Mouse (Mus musculus): ENCODE results near the gene Dhx30.
"Not testable (repeated sequence)": the region's sequence is repeated elsewhere in the genome, so short reads cannot be mapped to it uniquely, and the experiment has no call there.

Gene Dhx30

GRCm38 (mm10) chr9:110094761-110095160 is 22.9 kb downstream of the Dhx30 start:
- no peak for DNase-seq (ENCODE audit: low read depth, low spot score)

DNA sequence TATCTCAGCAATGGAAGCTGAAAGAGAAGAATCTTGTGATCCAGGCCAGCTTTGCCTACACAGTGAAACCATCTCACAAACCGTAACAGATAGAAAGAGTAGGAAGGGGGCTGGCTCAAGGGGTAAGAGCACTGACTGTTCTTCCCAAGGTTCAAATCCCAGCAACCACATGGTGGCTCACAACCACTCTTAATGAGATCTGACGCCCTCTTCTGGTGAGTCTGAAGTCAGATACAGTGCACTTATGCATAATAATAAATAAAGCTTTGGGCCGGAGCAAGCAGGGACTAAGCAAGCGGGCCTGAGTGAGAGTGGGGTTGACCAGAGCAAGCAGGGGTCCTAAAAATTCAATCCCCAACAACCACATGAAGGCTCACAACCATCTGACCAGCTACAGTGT is 24.3 kb downstream of the Dhx30 start:
- DNase-seq (ENCODE audit: low read depth, low spot score): no peak

- no peak for DNase-seq (ENCODE audit: low read depth, low spot score)
These were observed 31.9 kb downstream of the Dhx30 start for GRCm38 (mm10) chr9:110085693-110086092.

- DNase-seq (ENCODE audit: low read depth, low spot score): peak; percentile 71
These were observed 33.2 kb downstream of the Dhx30 start for GRCm38 (mm10) chr9:110084201-110084964.

- peak; percentile 68 for DNase-seq (ENCODE audit: low read depth, low spot score)
These were observed 36.6 kb downstream of the Dhx30 start for GRCm38 (mm10) chr9:110081066-110081465.

- not testable (repeated sequence) for DNase-seq (ENCODE audit: low read depth, low spot score)
These were observed 41.2 kb downstream of the Dhx30 start for GRCm38 (mm10) chr9:110076468-110076867.

GRCm38 (mm10) chr9:110071843-110072242 is 45.8 kb downstream of the Dhx30 start:
- DNase-seq (ENCODE audit: low read depth, low spot score): peak; percentile 91

DNA sequence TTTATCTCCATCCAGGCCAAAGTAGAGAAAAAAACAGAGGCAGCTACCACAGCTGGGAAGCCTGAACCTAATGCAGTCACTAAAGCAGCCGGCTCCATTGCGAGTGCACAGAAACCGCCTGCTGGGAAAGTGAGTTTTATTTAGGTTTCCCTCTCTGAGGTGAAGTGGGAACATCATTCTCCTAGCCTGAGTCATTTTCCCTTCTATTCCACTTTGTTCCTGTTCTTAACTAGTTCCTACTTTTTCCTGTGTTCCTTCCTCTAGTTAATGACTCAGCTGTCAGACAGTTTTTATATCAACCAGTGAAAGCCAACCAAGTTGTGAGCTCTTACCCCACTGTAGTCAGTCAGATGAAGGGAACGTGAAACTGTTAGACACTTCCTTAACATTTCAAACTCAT is 46.6 kb downstream of the Dhx30 start:
- DNase-seq (ENCODE audit: low read depth, low spot score): peak; percentile 49

GRCm38 (mm10) chr9:110070358-110070757 is 47.3 kb downstream of the Dhx30 start:
- DNase-seq (ENCODE audit: low read depth, low spot score): peak; percentile 83

GRCm38 (mm10) chr9:110068745-110069144 is 48.9 kb downstream of the Dhx30 start:
- DNase-seq (ENCODE audit: low read depth, low spot score): no peak

DNA sequence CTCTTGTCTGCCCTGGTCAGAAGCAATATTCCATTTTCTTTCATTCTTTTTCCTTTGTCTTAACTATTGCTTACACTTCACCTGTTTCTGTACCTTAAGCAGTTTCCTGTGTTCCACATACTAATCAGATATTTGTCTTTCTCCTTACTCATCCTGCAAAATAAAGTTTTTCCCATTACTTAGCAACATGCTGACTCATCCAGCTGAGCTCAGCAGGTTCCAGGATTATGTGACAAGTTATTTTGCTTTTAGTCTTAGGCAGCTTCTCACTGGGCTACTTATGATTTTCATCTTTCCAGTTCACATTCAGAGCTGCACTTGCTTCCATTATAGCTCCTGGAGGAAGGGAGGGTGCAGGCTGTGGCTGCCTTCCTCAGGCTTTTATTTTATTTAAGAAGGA is 53.0 kb downstream of the Dhx30 start:
- DNase-seq (ENCODE audit: low read depth, low spot score): peak; percentile 65

- DNase-seq (ENCODE audit: low read depth, low spot score): no peak
These were observed 54.8 kb downstream of the Dhx30 start for GRCm38 (mm10) chr9:110062861-110063260.

DNA sequence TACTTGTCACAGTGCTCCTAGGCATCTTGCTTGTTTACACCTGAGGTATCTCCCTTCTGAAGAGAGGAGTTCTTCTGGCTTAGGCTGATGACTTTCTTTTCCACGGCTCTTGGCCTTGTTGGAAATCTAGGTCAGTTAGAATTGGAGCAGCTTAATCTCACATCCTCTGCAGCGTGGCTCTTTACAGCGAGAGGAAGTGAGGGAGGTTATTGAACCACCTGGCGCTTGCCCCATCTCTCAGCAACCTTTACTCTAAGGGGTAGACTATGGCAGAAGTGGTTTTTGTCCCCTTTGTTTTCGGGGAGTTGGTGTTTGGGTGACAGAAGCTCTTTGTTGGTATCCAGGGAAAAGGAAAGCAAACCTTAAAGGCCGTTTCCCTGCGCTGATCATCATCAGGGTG is 55.2 kb downstream of the Dhx30 start:
- DNase-seq (ENCODE audit: low read depth, low spot score): peak; percentile 65

DNA sequence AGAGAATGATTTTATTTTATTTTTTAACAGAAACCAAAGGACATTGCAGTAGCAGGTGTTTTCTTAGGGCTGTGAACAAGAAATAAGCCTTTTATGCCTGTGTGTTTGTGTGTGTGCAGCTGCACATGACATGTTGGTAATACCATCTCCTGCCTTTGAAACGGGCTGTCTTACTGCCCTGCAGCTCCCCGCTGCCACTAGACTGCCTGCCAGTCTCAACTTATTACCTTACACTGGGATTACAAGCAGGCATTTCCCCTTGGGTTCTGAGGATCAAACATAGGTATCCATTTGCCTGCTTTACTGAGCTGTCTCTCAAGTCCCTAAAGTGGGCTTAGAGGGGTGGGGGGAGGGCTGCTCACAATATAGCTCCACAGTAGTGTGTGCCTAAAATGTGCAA is 56.9 kb downstream of the Dhx30 start:
- no peak for DNase-seq (ENCODE audit: low read depth, low spot score)

DNA sequence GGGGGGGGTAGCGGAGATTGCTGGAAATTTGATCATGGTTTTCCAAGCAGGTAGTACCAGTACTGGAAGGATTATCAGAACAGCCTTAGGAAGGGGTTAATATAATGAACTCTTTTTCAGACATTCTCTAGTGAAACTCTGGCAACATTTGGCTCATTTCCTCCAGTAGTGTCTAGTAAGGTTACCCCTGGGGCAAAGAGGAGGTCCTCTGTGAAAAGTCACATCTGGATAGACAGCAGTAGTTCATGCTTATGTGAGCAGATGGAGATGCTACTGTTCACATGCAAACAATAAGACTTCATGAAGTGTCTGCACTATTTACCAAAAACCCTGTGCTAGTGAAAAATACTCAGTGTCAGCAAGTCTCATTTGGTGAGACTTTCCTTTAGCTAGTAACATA is 60.4 kb downstream of the Dhx30 start:
- DNase-seq (ENCODE audit: low read depth, low spot score): no peak

DNA sequence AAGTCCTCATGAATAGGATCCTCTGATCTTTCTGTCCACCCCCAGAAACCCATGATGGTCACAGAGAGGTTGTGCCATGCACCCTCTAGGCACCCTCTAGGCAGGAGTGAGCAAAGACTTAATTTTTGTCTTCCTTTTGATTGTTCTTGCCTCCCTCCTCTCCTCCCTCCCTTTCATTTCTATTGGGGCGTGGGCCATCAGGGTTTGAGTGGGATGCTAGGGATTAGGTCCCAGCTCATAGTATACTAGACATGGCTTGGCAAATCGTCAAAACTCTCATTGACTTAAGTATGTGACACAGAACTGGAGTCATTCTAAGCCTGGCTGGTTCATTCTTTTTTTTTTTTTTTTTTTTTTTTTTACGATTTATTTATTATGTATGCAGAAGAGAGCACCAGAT is 62.8 kb downstream of the Dhx30 start:
- DNase-seq (ENCODE audit: low read depth, low spot score): peak; percentile 55

DNA sequence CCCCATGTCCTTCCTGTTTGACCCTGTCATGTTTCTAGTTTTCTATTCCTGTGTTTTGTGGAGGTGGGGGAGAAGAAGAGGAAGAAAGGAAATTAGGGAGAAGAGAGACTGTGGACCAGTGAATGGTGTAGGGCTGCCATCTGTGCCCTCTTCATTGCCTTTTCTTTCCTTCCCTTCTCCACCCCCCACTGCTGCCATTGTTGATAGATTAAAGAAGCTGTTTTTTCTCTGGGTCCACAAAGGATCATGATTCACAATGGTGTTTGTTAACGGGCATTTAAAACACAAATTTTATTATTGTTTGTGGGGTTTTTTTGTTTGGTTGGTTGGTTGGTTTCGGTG is 63.6 kb downstream of the Dhx30 start:
- no peak for DNase-seq (ENCODE audit: low read depth, low spot score)

DNA sequence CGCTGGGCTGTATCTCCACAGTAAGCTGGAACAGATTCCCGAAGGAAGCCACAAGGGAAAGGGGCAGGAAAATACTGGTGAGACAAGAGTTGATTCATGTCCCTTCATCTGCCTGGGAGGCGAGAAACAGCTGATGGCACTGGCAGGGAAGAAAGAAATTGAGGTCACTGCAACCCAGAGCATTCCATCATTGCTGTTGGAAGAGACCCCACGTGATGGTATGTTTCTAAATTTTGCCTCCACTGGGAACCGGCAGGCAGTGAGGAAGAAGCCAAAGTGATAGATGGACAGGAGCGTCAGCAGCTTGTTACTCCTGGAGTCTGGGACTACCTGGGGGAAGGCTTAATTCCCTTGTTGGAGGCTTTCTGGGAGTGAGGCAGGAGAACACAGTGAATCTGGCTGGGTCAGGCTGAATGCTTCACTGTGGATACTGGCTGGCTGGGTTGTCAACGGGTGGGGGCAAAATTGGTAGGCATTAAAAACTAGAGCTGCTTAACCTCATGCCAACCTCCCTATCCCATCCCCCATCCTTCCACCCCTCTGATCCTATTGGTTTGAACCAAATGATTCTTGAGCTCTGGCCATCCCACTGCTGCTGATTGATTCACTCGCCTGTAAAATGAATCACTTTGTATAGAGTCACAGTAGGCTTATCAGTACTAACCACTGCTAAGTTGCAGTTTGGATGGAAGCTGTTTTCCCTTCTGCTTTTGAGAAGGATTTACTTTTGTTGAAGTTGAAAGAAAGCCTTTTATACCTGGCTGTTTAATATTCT is 64.1 kb downstream of the Dhx30 start:
- DNase-seq (ENCODE audit: low read depth, low spot score): peak; percentile 97

DNA sequence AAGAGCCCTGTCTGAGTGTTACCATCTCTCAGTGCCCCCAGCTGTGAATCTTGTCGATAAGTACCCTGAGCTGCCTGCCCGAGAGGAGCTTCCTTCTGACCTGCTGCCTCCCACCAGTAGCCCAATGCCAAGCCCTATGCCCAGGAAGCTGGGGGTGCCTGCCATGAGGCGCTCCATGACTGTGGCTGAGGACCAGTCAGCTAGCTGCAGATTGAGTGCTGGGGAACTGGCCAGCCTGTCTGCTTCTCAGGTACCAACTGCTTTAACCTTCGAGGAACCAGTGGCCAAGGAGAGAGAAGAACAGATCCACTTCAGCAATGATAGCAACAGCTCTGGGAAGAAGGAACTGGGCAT is 64.7 kb downstream of the Dhx30 start:
- DNase-seq (ENCODE audit: low read depth, low spot score): no peak

DNA sequence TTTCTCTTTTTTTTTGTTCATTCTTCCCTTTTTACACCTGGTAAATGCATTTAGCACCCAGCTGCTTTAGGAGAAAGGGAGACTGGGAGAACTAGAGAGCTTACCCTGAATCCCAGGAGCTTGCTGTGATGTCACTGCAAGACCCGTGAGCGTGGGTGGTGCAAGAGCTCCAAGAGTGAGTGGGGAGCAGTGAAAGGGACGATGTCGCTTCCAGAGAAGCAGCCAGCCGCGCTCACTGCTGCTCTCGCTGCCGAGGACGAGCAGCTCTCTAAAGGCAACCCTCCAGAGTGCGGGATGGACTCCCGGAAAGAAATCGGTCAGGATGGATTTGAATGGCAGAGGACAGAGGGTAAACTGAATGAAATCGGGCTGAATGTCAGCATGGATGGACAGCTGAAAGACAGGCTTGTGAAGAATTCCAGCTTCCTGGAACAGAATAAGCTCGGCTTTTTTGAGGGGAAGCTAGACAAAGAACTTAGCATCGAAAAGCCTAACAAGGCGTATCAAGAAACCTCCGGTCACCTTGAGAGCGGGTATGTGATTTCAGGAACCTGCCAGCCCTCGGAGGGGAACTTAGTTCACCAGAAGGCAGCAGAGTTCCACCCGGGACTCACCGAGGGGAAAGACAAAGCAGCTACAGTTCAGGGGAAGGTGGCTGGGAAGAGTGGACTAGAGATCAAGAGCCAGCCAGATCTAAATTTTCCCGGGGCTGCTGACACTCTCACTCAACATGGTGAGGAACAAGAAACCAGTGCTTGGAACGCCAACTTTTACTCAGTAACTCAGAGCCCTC is 65.6 kb downstream of the Dhx30 start:
- peak; percentile 97 for DNase-seq (ENCODE audit: low read depth, low spot score)

GRCm38 (mm10) chr9:110051184-110051583 is 66.4 kb downstream of the Dhx30 start:
- no peak for DNase-seq (ENCODE audit: low read depth, low spot score)

DNA sequence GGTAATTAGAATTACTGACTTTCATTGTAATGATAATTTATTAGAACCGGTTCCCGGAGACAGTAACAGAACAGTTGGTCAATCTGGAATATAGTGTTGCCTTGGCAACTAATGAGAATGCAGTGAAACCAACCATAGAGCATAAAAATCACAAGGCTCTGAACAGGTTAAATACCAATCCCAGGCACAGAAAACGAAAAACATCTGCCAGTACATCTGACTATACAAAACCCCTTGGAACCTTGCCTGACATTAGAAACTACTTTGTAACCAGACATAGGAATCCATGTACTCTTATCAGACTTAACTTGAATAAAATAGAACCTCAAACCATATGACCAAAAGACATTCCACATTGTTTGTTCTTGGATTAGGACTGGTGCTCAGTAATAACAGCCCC is 69.8 kb downstream of the Dhx30 start:
- DNase-seq (ENCODE audit: low read depth, low spot score): no peak

Measured in brain, adult 2 months (tissue).